Mouse (Mus musculus) ES-E14 (cell line): ENCODE measurements around the gene Ifnar1.

Experiments used
- CHD2 ChIP-seq: IDR thresholded peaks from 2 replicates; pipeline ENCODE4 v1.6.1; 2014; ENCODE audit warnings: mild to moderate bottlenecking, low read depth, low read length, inconsistent platforms
- HCFC1 ChIP-seq: IDR thresholded peaks from 2 replicates; pipeline ENCODE4 v1.6.1; 2012; ENCODE audit warnings: low read length, inconsistent platforms, borderline replicate concordance; ENCODE audit not compliant: insufficient read depth
- MAFK ChIP-seq: IDR thresholded peaks from 2 replicates; pipeline ENCODE4 v1.6.1; 2014; ENCODE audit warnings: mild to moderate bottlenecking, low read depth, low read length, inconsistent platforms; ENCODE audit not compliant: insufficient read depth
- ZC3H11A ChIP-seq: IDR thresholded peaks from 2 replicates; pipeline ENCODE4 v1.6.1; 2012; ENCODE audit warnings: low read depth, mild to moderate bottlenecking, inconsistent platforms, low read length, borderline replicate concordance
- ZNF384 ChIP-seq: IDR thresholded peaks from 2 replicates; pipeline ENCODE4 v1.6.1; 2012; ENCODE audit warnings: low read depth, low read length, inconsistent platforms

DNA sequence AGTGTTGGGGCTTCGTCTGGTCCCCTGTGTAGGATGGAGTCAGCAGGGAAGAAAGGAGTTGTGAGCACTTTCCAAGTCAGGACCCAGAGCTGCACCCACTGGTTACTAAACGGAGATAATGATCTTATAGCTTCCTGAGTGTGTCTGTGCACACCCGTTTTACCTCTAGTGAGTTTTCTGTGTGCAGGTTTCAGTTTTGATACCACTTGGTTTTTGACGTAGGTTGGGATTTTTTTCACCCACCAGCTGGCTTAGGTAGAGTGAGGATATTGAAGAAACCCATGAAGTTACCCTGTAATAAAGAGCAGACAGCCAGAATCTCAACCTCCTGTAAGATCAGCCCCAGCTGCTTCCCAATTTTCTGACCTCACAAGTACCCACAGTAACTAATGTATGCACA, 5.9 kb downstream of the Ifnar1 start:
- TF ChIP-seq HCFC1 = no peak
- no peak for TF ChIP-seq ZC3H11A
- TF ChIP-seq MAFK = no peak
- no peak for TF ChIP-seq CHD2
- TF ChIP-seq ZNF384 = no peak
